ENCODE assay signal across 8 mouse cellular contexts in the genomic region with DNA sequence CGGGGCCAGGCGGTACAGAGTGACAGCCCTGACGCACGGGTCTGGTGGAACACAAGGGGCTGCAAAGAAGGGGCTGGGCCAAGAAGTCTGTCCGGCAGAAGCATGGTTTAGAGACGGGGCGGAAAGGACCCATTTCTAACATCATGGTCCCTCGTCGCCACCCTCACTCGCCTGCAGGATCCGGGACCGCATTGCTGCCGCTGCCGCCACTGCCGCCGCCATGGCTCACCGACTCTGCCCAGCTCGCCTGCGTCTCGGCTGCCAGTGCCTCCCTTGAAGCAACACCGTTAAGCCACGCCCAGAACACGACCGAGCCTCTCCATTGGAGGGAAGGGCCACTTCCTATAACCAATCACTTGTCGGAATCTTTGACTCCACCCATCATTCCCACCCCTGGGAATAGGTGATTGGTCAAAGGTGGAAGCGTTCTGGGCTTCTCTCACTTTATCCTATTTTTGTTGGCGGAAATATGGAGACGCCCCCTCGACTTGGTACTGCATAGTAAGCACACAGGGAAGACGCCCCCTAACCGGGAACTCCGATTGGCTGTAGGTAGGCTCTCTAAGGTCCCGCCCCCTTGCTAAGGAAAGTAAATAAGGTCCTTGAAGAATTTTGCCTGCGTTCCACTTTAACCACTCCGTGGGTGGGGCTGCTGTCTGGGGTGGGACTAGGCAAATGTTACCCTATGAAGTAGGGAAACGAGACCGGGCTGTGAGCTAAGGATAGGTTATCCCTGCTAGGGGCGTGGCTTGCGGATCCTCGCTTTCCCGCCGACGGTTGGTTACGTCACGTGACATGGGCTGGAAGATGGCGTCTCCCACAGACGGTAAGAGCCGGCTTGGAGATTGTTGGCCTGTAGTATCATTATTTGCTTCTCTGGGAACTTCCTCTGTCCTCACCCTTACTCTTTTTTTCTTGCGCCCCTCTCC. TPM values are rescaled to one million over a fixed set of nuclear protein-coding genes. Genes with fewer than 3 reads are reported as not detected.
DNase-seq lines count a peak whose midpoint lies in the region; ATAC-seq lines count a peak whose summit lies in the region.

A gene (minus strand): TSS at position 287 of the 929 bp plus-strand sequence.
A gene (plus strand): TSS at position 705 of the 929 bp plus-strand sequence.

- no peaks in the 10 kb centered on the region; the same call in 1 of the 2 replicates for H3K4me1 ChIP-seq in hindbrain, embryonic 11.5 days (replicated peaks; ENCODE audit: control insufficient read depth, insufficient read depth, low read length)

- WGBS in hindbrain, embryonic 11.5 days: 1% methylated on average over 49 of the region's 49 CpGs

- peak; percentile 99 for DNase-seq in Muller cell, postnatal 12 days (ENCODE audit: inconsistent ontology term)
- DNase-seq in cerebellum, adult 9-11 months: peak; percentile 99
- peak; percentile 99 to 100 for DNase-seq in frontal cortex, adult 2 months (ENCODE audit: extremely low spot score in 1 of 2, low spot score in 1 of 2)
- peak; percentile 98 for DNase-seq in hindbrain, embryonic 11.5 days (ENCODE audit: low spot score)
- DNase-seq in layer of hippocampus, postnatal 10 days (ENCODE audit: low spot score in 2 of 2): peak; percentile 94 to 95
- peak; percentile 99 for DNase-seq in lung, postnatal 10 days
- DNase-seq in ovary, postnatal 36 days (ENCODE audit: low spot score): peak; percentile 93
- DNase-seq in thymus, postnatal 25 days: peak; percentile 94

- peak within 1 kb of the TSS; percentile 75 for H3K4me2 ChIP-seq in hindbrain, embryonic 11.5 days (replicated peaks; ENCODE audit: low read depth, low read length)

- H3K36me3 ChIP-seq in hindbrain, embryonic 11.5 days (ENCODE audit: control insufficient read depth, insufficient read depth, low read length): no peaks in the 10 kb centered on the region

- H3K27me3 ChIP-seq in hindbrain, embryonic 11.5 days (ENCODE audit: control insufficient read depth, insufficient read depth, low read length): no peaks in the 10 kb centered on the region

- peak within 1 kb of the TSS; percentile 47 for H3K4me3 ChIP-seq in hindbrain, embryonic 11.5 days (ENCODE audit: low read depth, low read length)

- peak within 1 kb of the TSS; percentile 33; the same call in 1 of the 2 replicates for H3K27ac ChIP-seq in hindbrain, embryonic 11.5 days (ENCODE audit: low read depth, low read length)

- no peaks in the 10 kb centered on the region for H3K9me3 ChIP-seq in hindbrain, embryonic 11.5 days (ENCODE audit: control insufficient read depth, low read length)

- H3K9ac ChIP-seq in hindbrain, embryonic 11.5 days (ENCODE audit: low read depth, low read length): peak within 1 kb of the TSS; percentile 35

- peak; percentile 99 for ATAC-seq in hindbrain, embryonic 11.5 days (ENCODE audit: low FRiP score)

RNA-seq across cellular contexts. Expression of the first gene that starts in this region (rescaled TPM):
- 49.0 and 56.4 TPM in 2 replicates for polyA plus RNA-seq in frontal cortex, adult 2 months (2012; rRNA removed)
- polyA plus RNA-seq in hindbrain, embryonic 11.5 days (2014; fragmentation: Nextera tagmentation; extraction: Ambion mirVana): 25.4 and 25.9 TPM in 2 replicates
- 10 to 100 TPM; 38.2 to 40.3 TPM for total RNA-seq in layer of hippocampus, postnatal 10 days (2021)

RNA-seq across cellular contexts. Expression of the second gene that starts in this region (rescaled TPM):
- 37.1 and 40.9 TPM in 2 replicates for polyA plus RNA-seq in frontal cortex, adult 2 months (2012; rRNA removed)
- polyA plus RNA-seq in hindbrain, embryonic 11.5 days (2014; fragmentation: Nextera tagmentation; extraction: Ambion mirVana): 32.8 and 35.9 TPM in 2 replicates
- total RNA-seq in layer of hippocampus, postnatal 10 days (2021): 10 to 100 TPM; 15.4 to 17.7 TPM

Comparison
In these comparisons a context has a peak if more than half of its experiments do, and no peak if none do; other contexts are left out.
1. Peak in every context shown above with its lines: DNase-seq, ATAC-seq, H3K4me3 ChIP-seq and H3K27ac ChIP-seq.